In the genomic region with DNA sequence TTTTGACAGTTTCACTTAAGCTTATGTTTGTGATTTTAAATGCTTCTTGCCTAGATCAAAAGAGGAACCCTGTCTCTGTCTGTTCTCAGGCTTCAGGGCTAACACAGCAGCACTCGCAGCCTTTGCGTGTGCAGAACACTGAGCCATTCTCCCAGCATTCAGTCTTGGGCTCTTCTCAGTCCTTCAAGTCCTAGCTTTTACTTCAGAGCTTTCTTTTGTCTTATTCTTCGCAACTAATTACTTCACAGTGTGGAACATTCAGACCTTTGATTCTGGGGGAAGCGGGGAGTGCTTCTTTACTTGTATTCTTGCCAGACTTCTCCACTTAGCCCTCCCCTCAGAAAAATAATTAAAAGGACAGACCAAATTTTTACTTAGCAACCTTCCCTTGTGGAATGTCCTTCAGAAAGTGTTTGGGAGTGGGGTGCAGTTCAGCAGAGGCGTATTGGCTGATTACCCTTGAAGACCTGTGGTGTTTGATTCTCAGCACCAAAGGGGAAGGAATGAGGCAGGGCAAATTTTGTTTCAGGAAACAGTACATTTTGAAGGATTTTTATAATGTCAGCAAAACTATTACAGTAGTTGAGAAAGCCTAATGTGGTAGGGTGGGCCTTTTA, we compare ENCODE assay signal across 14 mouse cellular contexts. TPM values are rescaled to one million over a fixed set of nuclear protein-coding genes. Genes with fewer than 3 reads are reported as not detected.
DNase-seq lines count a peak whose midpoint lies in the region; ATAC-seq and TF ChIP-seq lines count a peak whose summit lies in the region.
"Had no signal": no experiment of that assay in that cellular context is flagged by ENCODE, and none has a peak within 500 bp of the region (broad histone marks: within the 10 kb centered on the region; RNA-seq: fewer than 3 reads in every experiment).

No protein-coding gene starts in this region.

- H3K4me3 ChIP-seq in kidney, postnatal 0 days (replicated peaks; ENCODE audit: low read depth, low read length), result no peak overlapping the region
- no peak overlapping the region for H3K4me3 ChIP-seq in neural tube, embryonic 15.5 days (replicated peaks)
- H3K4me3 ChIP-seq: heart, embryonic 15.5 days; intestine, embryonic 15.5 days; myocyte had no signal

- no peaks in the 10 kb centered on the region for H3K27me3 ChIP-seq in kidney, postnatal 0 days (ENCODE audit: insufficient read depth, low read length)
- no peaks in the 10 kb centered on the region for H3K27me3 ChIP-seq in neural tube, embryonic 15.5 days (replicated peaks)
- H3K27me3 ChIP-seq: heart, embryonic 15.5 days; intestine, embryonic 15.5 days had no signal

- WGBS in kidney, postnatal 0 days, result 80% methylated on average over 5 of the region's 5 CpGs
- WGBS in neural tube, embryonic 15.5 days, result 31% methylated on average over 5 of the region's 5 CpGs

- no peaks in the 10 kb centered on the region for H3K9me3 ChIP-seq in kidney, postnatal 0 days (replicated peaks; ENCODE audit: low read length)
- H3K9me3 ChIP-seq in neural tube, embryonic 15.5 days (replicated peaks), result no peaks in the 10 kb centered on the region
- H3K9me3 ChIP-seq: heart, embryonic 15.5 days; intestine, embryonic 15.5 days had no signal

- ATAC-seq in kidney, postnatal 0 days (replicated peaks; ENCODE audit: low FRiP score, low read depth), result no peak
- ATAC-seq in neural tube, embryonic 15.5 days (ENCODE audit: low FRiP score), result no peak
- ATAC-seq: intestine, embryonic 15.5 days had no signal

- no peak for TF ChIP-seq CTCF in kidney, postnatal 0 days (IDR thresholded peaks at IDR 0.05; ENCODE audit: low read depth)

- peak; percentile 13 for DNase-seq in embryo, embryonic 11 days
- DNase-seq in embryo, embryonic 10 days (ENCODE audit: low spot score), result no peak
- peak; percentile 6 for DNase-seq in kidney, postnatal 0 days (ENCODE audit: low spot score)
- DNase-seq in kidney, postnatal 10 days, result no peak
- DNase-seq in thymus, postnatal 4 days, result peak; percentile 22
- no peak for DNase-seq in thymus, postnatal 14 days
- DNase-seq in urinary bladder, postnatal 4 days (ENCODE audit: low spot score in 2 of 2), result no peak
- DNase-seq: adrenal gland, postnatal 25 days; cerebellum, adult 11 months had no signal

- no peaks in the 10 kb centered on the region for H3K4me1 ChIP-seq in kidney, postnatal 0 days (replicated peaks; ENCODE audit: insufficient read depth, low read length)
- H3K4me1 ChIP-seq in neural tube, embryonic 15.5 days, result peaks cover 9% of the 10 kb centered on the region

- H3K9ac ChIP-seq in kidney, postnatal 0 days (ENCODE audit: low read depth, low read length), result no peak overlapping the region
- no peak overlapping the region for H3K9ac ChIP-seq in neural tube, embryonic 15.5 days (replicated peaks)
- H3K9ac ChIP-seq: heart, embryonic 15.5 days; intestine, embryonic 15.5 days; liver, embryonic 14.5 days had no signal

- H3K4me2 ChIP-seq in kidney, postnatal 0 days (ENCODE audit: low read length), result no peak overlapping the region
- no peak overlapping the region for H3K4me2 ChIP-seq in neural tube, embryonic 15.5 days
- H3K4me2 ChIP-seq: heart, embryonic 15.5 days; intestine, embryonic 15.5 days had no signal

- peaks cover 4% of the 10 kb centered on the region; the same call in 1 of the 2 replicates for H3K36me3 ChIP-seq in kidney, postnatal 0 days (ENCODE audit: insufficient read depth, low read length)
- 0 out of 2 replicates have a peak, but pooled peaks cover 5% of the 10 kb centered on the region for H3K36me3 ChIP-seq in neural tube, embryonic 15.5 days
- H3K36me3 ChIP-seq: intestine, embryonic 15.5 days had no signal

- H3K27ac ChIP-seq in kidney, postnatal 0 days, result no peak overlapping the region
- peak overlapping the region; percentile 1; the same call in 1 of the 2 replicates for H3K27ac ChIP-seq in neural tube, embryonic 15.5 days (replicated peaks)
- H3K27ac ChIP-seq: heart, embryonic 15.5 days; intestine, embryonic 15.5 days; liver, embryonic 14.5 days had no signal

RNA-seq across cellular contexts. Expression of gene Add1, which starts 18.0 kb away (rescaled TPM):
- polyA plus RNA-seq in kidney, postnatal 0 days (2015; fragmentation: Nextera tagmentation; extraction: Ambion mirVana), result 130 and 143 TPM in 2 replicates
- 205 and 222 TPM in 2 replicates for polyA plus RNA-seq in neural tube, embryonic 15.5 days (2015; fragmentation: Nextera tagmentation; extraction: Ambion mirVana)

RNA-seq across cellular contexts. Expression of gene Mfsd10, which starts 45.5 kb away (rescaled TPM):
- polyA plus RNA-seq in kidney, postnatal 0 days (2015; fragmentation: Nextera tagmentation; extraction: Ambion mirVana), result 86.9 and 108 TPM in 2 replicates
- 105 and 108 TPM in 2 replicates for polyA plus RNA-seq in neural tube, embryonic 15.5 days (2015; fragmentation: Nextera tagmentation; extraction: Ambion mirVana)

Comparison
In these comparisons a context has a peak if more than half of its experiments do, and no peak if none do; other contexts are left out.
1. DNase-seq: peak in embryo, embryonic 11 days (single experiment), kidney, postnatal 0 days (single experiment) and thymus, postnatal 4 days (single experiment); none in embryo, embryonic 10 days (single experiment), kidney, postnatal 10 days (single experiment), thymus, postnatal 14 days (single experiment) and urinary bladder, postnatal 4 days (0 of 2).